In genomic region chr5:124862871-124863741, GRCm38 (mm10) we compare ENCODE assay signal across 8 mouse cellular contexts. TPM values are rescaled to one million over a fixed set of nuclear protein-coding genes. Genes with fewer than 3 reads are reported as not detected.
A peak's percentile ranks its signal among the peaks of the same experiment; 100 is the strongest.
DNase-seq lines count a peak whose midpoint lies in the region; ATAC-seq and TF ChIP-seq lines count a peak whose summit lies in the region.

No protein-coding gene starts in this region.

- H3K4me3 ChIP-seq in kidney, embryonic 14.5 days (ENCODE audit: low read length): peak overlapping the region; percentile 93
- peak overlapping the region; percentile 98 for H3K4me3 ChIP-seq in spleen, adult 2 months (ENCODE audit: extremely low read depth, insufficient read depth, insufficient read length)

- TF ChIP-seq CTCF in spleen, adult 2 months (IDR thresholded peaks at IDR 0.05; ENCODE audit: extremely low read depth, insufficient read depth, insufficient read length, insufficient replicate concordance): no peak

- H3K4me1 ChIP-seq in kidney, embryonic 14.5 days (ENCODE audit: control insufficient read depth, insufficient read depth, low read length): peaks cover 11% of the 10 kb centered on the region
- H3K4me1 ChIP-seq in spleen, adult 2 months (ENCODE audit: control insufficient read depth, insufficient read depth, insufficient read length): peaks cover 11% of the 10 kb centered on the region

- no peak; the same call in none of the 2 replicates for ATAC-seq in kidney, embryonic 14.5 days (ENCODE audit: low FRiP score, low TSS enrichment)

- peaks cover 10% of the 10 kb centered on the region for H3K27me3 ChIP-seq in kidney, embryonic 14.5 days (ENCODE audit: control insufficient read depth, insufficient read depth, low read length)
- peaks cover 12% of the 10 kb centered on the region for H3K27me3 ChIP-seq in spleen, adult 2 months (ENCODE audit: control insufficient read depth, insufficient read depth, low read length)

- TF ChIP-seq POLR2A in spleen, adult 2 months (IDR thresholded peaks at IDR 0.05; ENCODE audit: low read depth, low read length): no peak

- WGBS in kidney, embryonic 14.5 days: under 1% methylated on average over 75 of the region's 88 CpGs
- 2% methylated on average over 76 of the region's 88 CpGs for WGBS in spleen, adult 2 months

- DNase-seq in retina, embryonic 14.5 days (ENCODE audit: low spot score): peak; percentile 57
- DNase-seq in retina, postnatal 1 day: no peak
- DNase-seq in cerebellum, adult 11-12 months: peak; percentile 63
- DNase-seq in gastrocnemius, postnatal 4 days (ENCODE audit: low spot score in 2 of 2): peak; percentile 39 to 52
- peak; percentile 35 for DNase-seq in lung, postnatal 14 days
- DNase-seq in spleen, adult 2 months (ENCODE audit: low read depth in 1 of 2, low spot score in 2 of 2): peak in 1 of 2 experiments; percentile 22
- no peak for DNase-seq in layer of hippocampus, adult 8-10 months (ENCODE audit: low spot score in 2 of 2)

- no peaks in the 10 kb centered on the region for H3K9me3 ChIP-seq in kidney, embryonic 14.5 days (ENCODE audit: control insufficient read depth, low read length)

- peak overlapping the region; percentile 95 for H3K27ac ChIP-seq in kidney, embryonic 14.5 days (ENCODE audit: low read depth, low read length)
- H3K27ac ChIP-seq in spleen, adult 2 months (ENCODE audit: insufficient read depth, low read length): peak overlapping the region; percentile 50; the same call in 1 of the 2 replicates

- peaks cover 17% of the 10 kb centered on the region; the same call in 1 of the 2 replicates for H3K36me3 ChIP-seq in kidney, embryonic 14.5 days (ENCODE audit: control insufficient read depth, insufficient read depth, low read length)
- H3K36me3 ChIP-seq in spleen, adult 2 months (ENCODE audit: control insufficient read depth, insufficient read depth, low read length): no peaks in the 10 kb centered on the region

- peak overlapping the region; percentile 94 for H3K9ac ChIP-seq in kidney, embryonic 14.5 days (ENCODE audit: low read depth, low read length)

- H3K4me2 ChIP-seq in kidney, embryonic 14.5 days (replicated peaks; ENCODE audit: low read depth, low read length): peak overlapping the region; percentile 97

RNA-seq across cellular contexts. Expression of gene Zfp664, which starts 0.6 kb away (rescaled TPM):
- 10 to 100 TPM; 35.5 to 35.6 TPM for total RNA-seq in gastrocnemius, postnatal 4 days (2021)
- 108 and 129 TPM in 2 replicates for polyA plus RNA-seq in kidney, embryonic 14.5 days (2014; fragmentation: Nextera tagmentation; extraction: Ambion mirVana)
- polyA plus RNA-seq in spleen, adult 2 months (2012; rRNA removed): 7.9 and 10.1 TPM in 2 replicates
- 10 to 100 TPM; 60.6 to 73.4 (median 65.8) TPM for total RNA-seq in layer of hippocampus, adult 8-10 months (2022)

RNA-seq across cellular contexts. Expression of gene Ccdc92, which starts 0.9 kb away (rescaled TPM):
- total RNA-seq in gastrocnemius, postnatal 4 days (2021): under 1 TPM; 0.49 to 0.60 TPM
- 7.1 and 9.5 TPM in 2 replicates for polyA plus RNA-seq in kidney, embryonic 14.5 days (2014; fragmentation: Nextera tagmentation; extraction: Ambion mirVana)
- polyA plus RNA-seq in spleen, adult 2 months (2012; rRNA removed): 4.9 and 6.0 TPM in 2 replicates
- 10 to 100 TPM; 70.4 to 76.4 (median 72.7) TPM for total RNA-seq in layer of hippocampus, adult 8-10 months (2022)

Comparison
In these comparisons a context has a peak if more than half of its experiments do, and no peak if none do; other contexts are left out.
1. DNase-seq: peak in retina, embryonic 14.5 days (single experiment), cerebellum, adult 11-12 months (single experiment), gastrocnemius, postnatal 4 days (2 of 2) and lung, postnatal 14 days (single experiment); none in retina, postnatal 1 day (single experiment) and layer of hippocampus, adult 8-10 months (0 of 2).
2. RNA of gene Ccdc92, which starts 0.9 kb away (total RNA-seq): 70.4 to 76.4 TPM in layer of hippocampus, adult 8-10 months; 0.49 to 0.60 TPM in gastrocnemius, postnatal 4 days; every median in the first group is over 10 times any median in the second.